Mouse (Mus musculus): Measurements from ENCODE around the gene Ppp3ca. TPM values are rescaled to one million over a fixed set of nuclear protein-coding genes. Genes with fewer than 3 reads are reported as not detected.

Gene Ppp3ca
- polyA plus RNA-seq, 1 experiment from 2014 or later: 37.3 TPM

DNA sequence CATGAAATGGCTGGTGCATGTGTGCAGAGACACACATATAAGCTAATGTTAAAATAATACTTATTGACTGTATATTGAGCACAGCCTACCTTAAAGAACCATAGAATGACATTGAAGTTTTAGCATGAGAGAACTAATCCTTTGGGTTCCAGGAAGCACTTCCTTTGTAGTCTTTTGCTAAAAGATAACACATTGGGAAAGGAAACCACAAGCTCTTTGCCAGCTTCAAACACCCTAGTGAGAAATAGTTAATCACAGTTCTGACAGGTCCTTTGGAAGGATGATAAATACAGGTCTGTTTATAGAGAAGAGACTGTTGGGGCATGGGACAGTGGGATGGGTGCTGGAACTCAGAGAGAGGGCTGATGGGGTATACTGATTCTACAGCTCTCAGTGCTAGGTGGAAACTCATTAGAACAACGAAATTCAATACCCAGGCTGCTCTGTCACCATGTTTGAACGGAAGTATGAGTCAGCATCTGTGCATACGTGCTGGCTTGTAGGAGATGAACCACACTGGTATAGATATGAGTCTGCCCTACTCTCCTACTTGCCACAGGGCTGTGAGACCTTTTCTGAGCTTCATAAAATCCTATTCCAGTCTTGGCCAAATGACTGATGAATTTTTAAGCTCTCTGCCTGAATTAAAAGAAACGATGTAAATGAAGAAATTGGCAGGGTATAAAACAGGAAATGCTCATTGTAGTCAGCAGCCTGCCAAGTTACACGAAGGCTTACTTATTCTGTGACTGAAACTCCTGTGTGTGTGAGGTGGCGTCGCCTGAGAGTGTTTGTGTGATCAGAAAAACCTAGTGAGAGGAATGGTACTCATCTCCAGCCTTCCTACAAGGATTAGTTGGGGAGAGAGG lies 271.0 kb downstream of the Ppp3ca start:
- Histone ChIP-seq H3K9me3 (ENCODE audit: control insufficient read depth) (no peaks in the 10 kb centered on the region), H3K4me2 (replicated peaks; ENCODE audit: low read depth) (no peak overlapping the region), H3K36me3 (ENCODE audit: control insufficient read depth, insufficient read depth) (no peaks in the 10 kb centered on the region), H3K27me3 (replicated peaks; ENCODE audit: control insufficient read depth, insufficient read depth, low read length) (no peaks in the 10 kb centered on the region), H3K4me1 (replicated peaks; ENCODE audit: control insufficient read depth, insufficient read depth, low read length) (no peaks in the 10 kb centered on the region), H3K4me3 (ENCODE audit: low read depth, low read length) (no peak overlapping the region), H3K27ac (ENCODE audit: low read depth, low read length) (no peak overlapping the region), H3K9ac (ENCODE audit: low read depth, low read length) (no peak overlapping the region; the same call in 1 of the 2 replicates)
- TF ChIP-seq CTCF (IDR thresholded peaks at IDR 0.05; ENCODE audit: low read depth): no peak
- no peak for ATAC-seq
- 65% methylated on average over 7 of the region's 7 CpGs for WGBS

DNA sequence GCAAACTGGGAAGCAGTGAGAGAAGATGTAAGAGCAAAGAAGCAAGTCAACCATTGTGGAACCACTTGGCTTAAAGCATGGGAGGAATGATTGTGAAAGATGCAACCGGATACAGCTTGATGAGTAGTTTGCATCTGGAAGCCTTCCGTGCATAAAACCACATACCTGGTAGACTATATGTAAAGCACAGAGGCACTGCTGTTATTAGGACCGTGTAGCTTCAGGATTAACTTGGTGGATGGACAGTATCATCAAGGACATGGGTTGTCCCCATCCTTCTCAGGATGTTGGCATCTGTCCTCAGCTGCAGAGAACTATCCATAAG lies 271.6 kb downstream of the Ppp3ca start:
- Histone ChIP-seq H3K9me3 (ENCODE audit: control insufficient read depth) (no peaks in the 10 kb centered on the region), H3K4me3 (ENCODE audit: low read depth, low read length) (no peak overlapping the region), H3K36me3 (ENCODE audit: control insufficient read depth, insufficient read depth) (no peaks in the 10 kb centered on the region), H3K4me1 (replicated peaks; ENCODE audit: control insufficient read depth, insufficient read depth, low read length) (no peaks in the 10 kb centered on the region), H3K9ac (ENCODE audit: low read depth, low read length) (no peak overlapping the region), H3K27ac (ENCODE audit: low read depth, low read length) (no peak overlapping the region), H3K27me3 (replicated peaks; ENCODE audit: control insufficient read depth, insufficient read depth, low read length) (no peaks in the 10 kb centered on the region), H3K4me2 (replicated peaks; ENCODE audit: low read depth) (no peak overlapping the region)
- TF ChIP-seq CTCF (IDR thresholded peaks at IDR 0.05; ENCODE audit: low read depth): no peak
- 90% methylated on average over 3 of the region's 3 CpGs for WGBS
- no peak for ATAC-seq

DNA sequence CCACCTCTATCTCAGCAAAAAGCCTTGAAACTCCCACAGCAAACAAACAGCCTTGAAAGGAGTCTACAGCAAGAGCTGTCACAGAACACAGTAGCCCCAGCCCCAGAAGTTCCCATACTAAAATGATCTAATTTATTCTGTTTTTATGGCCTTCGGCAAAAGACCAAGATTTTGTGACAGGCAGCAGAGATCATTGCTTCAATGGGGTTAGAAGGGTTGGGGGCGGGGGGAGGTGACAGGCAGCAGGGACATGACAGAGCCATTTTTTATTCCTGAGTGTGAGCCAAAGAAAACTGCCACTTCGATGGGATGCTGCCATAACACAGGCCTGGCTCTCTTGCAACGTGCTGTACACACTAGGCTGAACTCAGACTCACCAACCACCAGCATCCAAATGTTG lies 275.6 kb downstream of the Ppp3ca start:
- H3K9ac ChIP-seq (ENCODE audit: low read depth, low read length): no peak overlapping the region
- H3K27me3 ChIP-seq (replicated peaks; ENCODE audit: control insufficient read depth, insufficient read depth, low read length): no peaks in the 10 kb centered on the region
- no peak overlapping the region for H3K27ac ChIP-seq (ENCODE audit: low read depth, low read length)
- H3K4me3 ChIP-seq (ENCODE audit: low read depth, low read length): no peak overlapping the region
- H3K9me3 ChIP-seq (ENCODE audit: control insufficient read depth): no peaks in the 10 kb centered on the region
- H3K36me3 ChIP-seq (ENCODE audit: control insufficient read depth, insufficient read depth): no peaks in the 10 kb centered on the region
- 76% methylated on average over 4 of the region's 4 CpGs for WGBS
- no peaks in the 10 kb centered on the region for H3K4me1 ChIP-seq (replicated peaks; ENCODE audit: control insufficient read depth, insufficient read depth, low read length)
- no peak overlapping the region for H3K4me2 ChIP-seq (replicated peaks; ENCODE audit: low read depth)
- no peak for ATAC-seq
- no peak for TF ChIP-seq CTCF (IDR thresholded peaks at IDR 0.05; ENCODE audit: low read depth)

DNA sequence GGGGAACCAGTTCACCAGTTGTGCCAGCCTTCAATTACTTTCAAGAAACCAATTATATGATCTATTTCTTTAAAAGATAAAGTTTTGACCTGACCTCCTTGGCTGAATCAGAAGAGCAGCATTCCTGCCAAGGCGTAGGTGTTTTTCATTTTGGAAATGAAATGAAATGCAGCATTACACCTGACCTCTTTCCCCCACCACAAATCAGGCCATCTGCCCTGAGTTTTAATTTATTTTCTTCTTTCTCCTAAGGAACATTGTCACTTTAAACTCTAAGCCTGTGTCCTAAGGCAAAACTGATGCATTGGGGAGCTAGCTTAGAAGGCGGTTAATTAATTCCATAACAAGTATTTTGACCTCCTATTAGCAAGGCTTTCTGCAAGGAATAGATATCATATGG lies 276.7 kb downstream of the Ppp3ca start:
- no peak overlapping the region for H3K27ac ChIP-seq (ENCODE audit: low read depth, low read length)
- H3K9ac ChIP-seq (ENCODE audit: low read depth, low read length): no peak overlapping the region
- H3K9me3 ChIP-seq (ENCODE audit: control insufficient read depth): no peaks in the 10 kb centered on the region
- no peaks in the 10 kb centered on the region for H3K4me1 ChIP-seq (replicated peaks; ENCODE audit: control insufficient read depth, insufficient read depth, low read length)
- ATAC-seq: no peak
- 84% methylated on average over 2 of the region's 2 CpGs for WGBS
- no peaks in the 10 kb centered on the region for H3K27me3 ChIP-seq (replicated peaks; ENCODE audit: control insufficient read depth, insufficient read depth, low read length)
- no peak overlapping the region for H3K4me2 ChIP-seq (replicated peaks; ENCODE audit: low read depth)
- H3K4me3 ChIP-seq (ENCODE audit: low read depth, low read length): no peak overlapping the region
- TF ChIP-seq CTCF (IDR thresholded peaks at IDR 0.05; ENCODE audit: low read depth): no peak
- no peaks in the 10 kb centered on the region for H3K36me3 ChIP-seq (ENCODE audit: control insufficient read depth, insufficient read depth)

DNA sequence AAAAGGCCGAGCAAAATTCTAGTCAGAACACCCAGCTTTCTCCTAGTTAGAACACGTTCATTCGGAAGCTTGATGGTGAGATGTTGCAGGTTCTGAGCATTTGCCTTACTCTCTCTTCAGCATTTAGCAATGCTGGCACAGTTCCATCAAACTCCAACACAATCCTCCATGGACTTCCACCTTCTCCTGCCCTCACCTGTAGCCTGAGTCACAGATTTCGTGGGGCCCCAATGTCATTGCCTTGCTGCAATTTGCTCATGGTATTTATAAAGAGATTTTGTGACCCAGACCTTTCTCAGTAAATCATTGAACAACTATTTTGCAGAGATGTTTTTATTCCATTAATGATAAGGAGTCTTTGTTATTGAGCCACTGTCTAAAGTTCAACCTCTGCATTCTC lies 278.2 kb downstream of the Ppp3ca start:
- peak; percentile 94 for ATAC-seq

DNA sequence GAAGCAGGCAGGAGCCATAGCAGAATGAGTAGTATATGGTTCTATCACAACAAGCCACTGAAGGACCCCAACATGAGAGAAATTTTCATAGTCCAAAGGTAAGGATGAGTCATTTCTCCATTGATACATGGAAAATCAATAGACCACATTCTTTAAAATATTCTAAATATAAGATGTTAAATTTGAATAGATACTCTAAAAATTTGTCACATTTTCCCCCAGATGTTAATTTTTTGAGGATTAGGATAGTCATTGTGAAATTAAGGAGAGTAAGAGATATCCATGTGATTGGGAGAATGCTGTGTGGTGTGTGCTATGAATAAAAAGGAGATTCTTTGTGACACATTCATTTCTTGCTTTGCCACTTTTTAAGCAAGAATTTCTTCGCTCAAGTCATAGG lies 281.9 kb downstream of the Ppp3ca start:
- no peak for TF ChIP-seq CTCF (IDR thresholded peaks at IDR 0.05; ENCODE audit: low read depth)
- Histone ChIP-seq H3K27me3 (replicated peaks; ENCODE audit: control insufficient read depth, insufficient read depth, low read length) (no peaks in the 10 kb centered on the region), H3K27ac (ENCODE audit: low read depth, low read length) (no peak overlapping the region), H3K4me1 (replicated peaks; ENCODE audit: control insufficient read depth, insufficient read depth, low read length) (no peaks in the 10 kb centered on the region; the same call in 1 of the 2 replicates), H3K9me3 (ENCODE audit: control insufficient read depth) (no peaks in the 10 kb centered on the region), H3K4me2 (replicated peaks; ENCODE audit: low read depth) (no peak overlapping the region), H3K36me3 (ENCODE audit: control insufficient read depth, insufficient read depth) (no peaks in the 10 kb centered on the region), H3K4me3 (ENCODE audit: low read depth, low read length) (no peak overlapping the region), H3K9ac (ENCODE audit: low read depth, low read length) (no peak overlapping the region)
- 88% methylated on average over 1 of the region's 1 CpGs for WGBS
- no peak for ATAC-seq

More for the DNA sequence above, 278.2 kb downstream of the Ppp3ca start:
- Histone ChIP-seq H3K36me3 (ENCODE audit: control insufficient read depth, insufficient read depth) (no peaks in the 10 kb centered on the region), H3K27ac (ENCODE audit: low read depth, low read length) (no peak overlapping the region), H3K4me2 (replicated peaks; ENCODE audit: low read depth) (no peak overlapping the region), H3K27me3 (replicated peaks; ENCODE audit: control insufficient read depth, insufficient read depth, low read length) (no peaks in the 10 kb centered on the region), H3K9ac (ENCODE audit: low read depth, low read length) (no peak overlapping the region), H3K9me3 (ENCODE audit: control insufficient read depth) (no peaks in the 10 kb centered on the region), H3K4me3 (ENCODE audit: low read depth, low read length) (no peak overlapping the region), H3K4me1 (replicated peaks; ENCODE audit: control insufficient read depth, insufficient read depth, low read length) (no peaks in the 10 kb centered on the region)
- TF ChIP-seq CTCF (IDR thresholded peaks at IDR 0.05; ENCODE audit: low read depth): no peak
- 42% methylated on average over 4 of the region's 4 CpGs for WGBS
